ENCODE assay signal across 8 mouse cellular contexts in genomic region chr19:16780790-16781384, GRCm38 (mm10). TPM values are rescaled to one million over a fixed set of nuclear protein-coding genes. Genes with fewer than 3 reads are reported as not detected.
DNase-seq lines count a peak whose midpoint lies in the region; ATAC-seq and TF ChIP-seq lines count a peak whose summit lies in the region.

Gene Vps13a (minus strand): TSS chr19:16780933.

- ATAC-seq in forebrain, embryonic 13.5 days: peak; percentile 98
- ATAC-seq in neural tube, embryonic 15.5 days (ENCODE audit: low FRiP score): peak; percentile 98

- intact Hi-C loops in heart, postnatal 14 days (cut with DNase I): no loop called here

- H3K9me3 ChIP-seq in E14TG2a.4 (ENCODE audit: low read length): no peaks in the 10 kb centered on the region
- H3K9me3 ChIP-seq in forebrain, embryonic 13.5 days (replicated peaks): no peaks in the 10 kb centered on the region
- no peaks in the 10 kb centered on the region for H3K9me3 ChIP-seq in neural tube, embryonic 15.5 days (replicated peaks)

- 0% methylated on average over 63 of the region's 67 CpGs for whole genome bisulfite sequencing in forebrain, embryonic 13.5 days
- under 1% methylated on average over 65 of the region's 67 CpGs for WGBS in neural tube, embryonic 15.5 days

- peak within 1 kb of the TSS; percentile 91 for H3K4me3 ChIP-seq in E14TG2a.4 (replicated peaks; ENCODE audit: low read length)
- peak within 1 kb of the TSS; percentile 71 for H3K4me3 ChIP-seq in forebrain, embryonic 13.5 days
- H3K4me3 ChIP-seq in neural tube, embryonic 15.5 days (replicated peaks): peak within 1 kb of the TSS; percentile 73

- no peak for TF ChIP-seq CTCF in E14TG2a.4 (conservative IDR thresholded peaks at IDR 0.05; ENCODE audit: low read length)

- peak within 1 kb of the TSS; percentile 70 for H3K9ac ChIP-seq in forebrain, embryonic 13.5 days
- H3K9ac ChIP-seq in neural tube, embryonic 15.5 days (replicated peaks): peak within 1 kb of the TSS; percentile 56

- no peak within 1 kb of the TSS for H3K27ac ChIP-seq in forebrain, embryonic 13.5 days
- peak within 1 kb of the TSS; percentile 25 for H3K27ac ChIP-seq in neural tube, embryonic 15.5 days (replicated peaks)

- DNase-seq in c-Kit-positive CD71-positive TER-119-positive erythroid progenitor cells, embryonic 14.5 days (ENCODE audit: low spot score): peak; percentile 96
- peak; percentile 91 to 94 for DNase-seq in heart, postnatal 14 days
- peak; percentile 87 for DNase-seq in layer of hippocampus, adult 11-12 months (ENCODE audit: low spot score)
- peak; percentile 95 to 97 for DNase-seq in lung, adult 18-20 months
- DNase-seq in testis, postnatal 14 days (ENCODE audit: low spot score): peak; percentile 93

- H3K27me3 ChIP-seq in E14TG2a.4 (ENCODE audit: insufficient read depth, low read length): peaks cover 23% of the 10 kb centered on the region
- peaks cover 16% of the 10 kb centered on the region for H3K27me3 ChIP-seq in forebrain, embryonic 13.5 days
- H3K27me3 ChIP-seq in neural tube, embryonic 15.5 days (replicated peaks): peaks cover 13% of the 10 kb centered on the region; the same call in 1 of the 2 replicates

- peak within 1 kb of the TSS; percentile 95 for H3K4me2 ChIP-seq in forebrain, embryonic 13.5 days
- H3K4me2 ChIP-seq in neural tube, embryonic 15.5 days: peak within 1 kb of the TSS; percentile 98

- H3K4me1 ChIP-seq in E14TG2a.4 (replicated peaks; ENCODE audit: low read depth, low read length): peaks cover 16% of the 10 kb centered on the region
- H3K4me1 ChIP-seq in forebrain, embryonic 13.5 days: peaks cover 10% of the 10 kb centered on the region
- H3K4me1 ChIP-seq in neural tube, embryonic 15.5 days: peaks cover 13% of the 10 kb centered on the region

- H3K36me3 ChIP-seq in E14TG2a.4 (ENCODE audit: insufficient read depth, low read length): no peaks in the 10 kb centered on the region
- no peaks in the 10 kb centered on the region for H3K36me3 ChIP-seq in forebrain, embryonic 13.5 days (ENCODE audit: poor library complexity, severe bottlenecking)
- H3K36me3 ChIP-seq in neural tube, embryonic 15.5 days: no peaks in the 10 kb centered on the region

RNA-seq across cellular contexts. Expression of gene Vps13a, which starts in this region (rescaled TPM):
- 7.9 and 10.0 TPM in 2 replicates for polyA plus RNA-seq in forebrain, embryonic 13.5 days (2015; fragmentation: Nextera tagmentation; extraction: Ambion mirVana)
- 10 to 100 TPM; 25.9 to 26.8 TPM for total RNA-seq in heart, postnatal 14 days (2021)
- polyA plus RNA-seq in neural tube, embryonic 15.5 days (2015; fragmentation: Nextera tagmentation; extraction: Ambion mirVana): 8.8 and 10.8 TPM in 2 replicates
